Mouse (Mus musculus): ENCODE measurements at regions not wholly inside any gene's neighbourhood (a gene's known extent, or its start where the extent isn't known, plus 50 kb on each side); places are given as distances from the start of the nearest gene placed in this dataset.

GRCm38 (mm10) chrX:4688291-4688690 lies 112.0 kb upstream of the Btbd35f4 start:
- DNase-seq (ENCODE audit: low spot score in 2 of 2) = peak in 1 of 2 experiments; percentile 1
